Mouse (Mus musculus) liver, postnatal 0 days (tissue): ENCODE results near the gene 0610040J01Rik.

ENCODE experiments used
- CTCF ChIP-seq: sonication (generic); IDR thresholded peaks from 2 replicates; pipeline ENCODE4 v1.5.1; 2016; ENCODE audit warnings: antibody characterized with exemption, low read depth
- EP300 ChIP-seq: IDR thresholded peaks from 2 replicates; pipeline ENCODE4 v1.6.1; 2016; ENCODE audit warnings: antibody characterized with exemption, low read depth, mild to moderate bottlenecking

DNA sequence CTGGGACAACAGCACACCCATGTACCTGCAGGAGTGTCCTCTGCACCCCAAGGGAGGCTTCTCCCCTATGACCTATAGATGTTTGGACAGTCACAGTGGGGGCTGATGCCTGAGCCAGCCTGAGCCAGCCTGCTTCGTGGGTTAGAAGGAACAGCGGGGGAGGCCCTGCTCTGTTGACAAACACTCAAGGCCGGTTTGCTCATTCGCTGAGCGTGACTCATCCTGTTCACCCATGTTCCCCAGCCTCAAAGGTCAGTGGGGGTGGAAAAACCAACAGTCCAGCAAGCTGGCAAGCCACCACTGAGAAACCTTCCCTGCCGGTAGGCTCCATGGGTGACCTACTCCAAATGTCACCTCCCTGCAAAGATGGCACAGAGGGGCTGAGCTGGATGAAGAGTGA lies 124.6 kb downstream of the 0610040J01Rik start:
- TF ChIP-seq CTCF (no peak), EP300 (peak; percentile 76)
